Mouse (Mus musculus): ENCODE results near the gene Acss2. TPM values are rescaled to one million over a fixed set of nuclear protein-coding genes. Genes with fewer than 3 reads are reported as not detected.

Acss2 gene
- polyA plus RNA-seq (2014; fragmentation: Illumina TruSeq; extraction: RNeasy Lipid Tissue Mini Kit (QIAGEN cat#74804); ENCODE audit: low read depth, low replicate concordance), result 129 TPM

GRCm38 (mm10) chr2:155517455-155518423 is at the start of gene Acss2, which contains the start of gene Ggt7:
Gene Acss2 (plus strand): TSS chr2:155517948.
Gene Ggt7 (minus strand): TSS chr2:155518237.

GRCm38 (mm10) chr2:155473570-155474088 is 44.1 kb upstream of the Acss2 start, which contains the start of gene Ncoa6:
Gene Ncoa6 (minus strand): TSS chr2:155473894.

GRCm38 (mm10) chr2:155592137-155592853 is 74.5 kb downstream of the Acss2 start, which contains the start of gene Gss:
Gene Gss (minus strand): TSS chr2:155592810.

GRCm38 (mm10) chr2:155610978-155611377 is 93.2 kb downstream of the Acss2 start, which contains the start of gene Myh7b:
Gene Myh7b (plus strand): TSS chr2:155611212.

Other genes starting within 250 kb of the Acss2 start
- gene Map1lc3a, start 241.7 kb upstream of the Acss2 start, polyA plus RNA-seq (2014; fragmentation: Illumina TruSeq; extraction: RNeasy Lipid Tissue Mini Kit (QIAGEN cat#74804); ENCODE audit: low read depth, low replicate concordance), result 2.8 TPM
- 21.6 TPM for gene Pigu, start 160.5 kb upstream of the Acss2 start, polyA plus RNA-seq (2014; fragmentation: Illumina TruSeq; extraction: RNeasy Lipid Tissue Mini Kit (QIAGEN cat#74804); ENCODE audit: low read depth, low replicate concordance)
- 126 TPM for gene Trp53inp2, start 136.9 kb upstream of the Acss2 start, polyA plus RNA-seq (2014; fragmentation: Illumina TruSeq; extraction: RNeasy Lipid Tissue Mini Kit (QIAGEN cat#74804); ENCODE audit: low read depth, low replicate concordance)
- gene Ncoa6, start 44.1 kb upstream of the Acss2 start, polyA plus RNA-seq (2014; fragmentation: Illumina TruSeq; extraction: RNeasy Lipid Tissue Mini Kit (QIAGEN cat#74804); ENCODE audit: low read depth, low replicate concordance), result 19.9 TPM
- not detected for gene Ggt7, start 289 bp downstream of the Acss2 start, polyA plus RNA-seq (2014; fragmentation: Illumina TruSeq; extraction: RNeasy Lipid Tissue Mini Kit (QIAGEN cat#74804); ENCODE audit: low read depth, low replicate concordance)
- gene Gss, start 74.9 kb downstream of the Acss2 start, polyA plus RNA-seq (2014; fragmentation: Illumina TruSeq; extraction: RNeasy Lipid Tissue Mini Kit (QIAGEN cat#74804); ENCODE audit: low read depth, low replicate concordance), result 13.4 TPM
- gene Myh7b, start 93.3 kb downstream of the Acss2 start, polyA plus RNA-seq (2014; fragmentation: Illumina TruSeq; extraction: RNeasy Lipid Tissue Mini Kit (QIAGEN cat#74804); ENCODE audit: low read depth, low replicate concordance), result not detected
- 44.1 TPM for gene Trpc4ap, start 174.4 kb downstream of the Acss2 start, polyA plus RNA-seq (2014; fragmentation: Illumina TruSeq; extraction: RNeasy Lipid Tissue Mini Kit (QIAGEN cat#74804); ENCODE audit: low read depth, low replicate concordance)
- gene Edem2, start 211.5 kb downstream of the Acss2 start, polyA plus RNA-seq (2014; fragmentation: Illumina TruSeq; extraction: RNeasy Lipid Tissue Mini Kit (QIAGEN cat#74804); ENCODE audit: low read depth, low replicate concordance), result 13.2 TPM
- not detected for gene Gm17581, start 217.9 kb downstream of the Acss2 start, polyA plus RNA-seq (2014; fragmentation: Illumina TruSeq; extraction: RNeasy Lipid Tissue Mini Kit (QIAGEN cat#74804); ENCODE audit: low read depth, low replicate concordance)
- gene Procr, start 233.2 kb downstream of the Acss2 start, polyA plus RNA-seq (2014; fragmentation: Illumina TruSeq; extraction: RNeasy Lipid Tissue Mini Kit (QIAGEN cat#74804); ENCODE audit: low read depth, low replicate concordance), result 0.79 TPM